Mouse (Mus musculus) heart, postnatal 10 days (tissue): ENCODE results near the gene Prl2c1. TPM values are rescaled to one million over a fixed set of nuclear protein-coding genes. Genes with fewer than 3 reads are reported as not detected.
"Not testable (repeated sequence)": the region's sequence is repeated elsewhere in the genome, so short reads cannot be mapped to it uniquely, and the experiment has no call there.

Source experiments
- DNase-seq, 2 experiments: peaks; one replicate each; pipeline ENCODE4 v3.0.0; 2021
- intact Hi-C: fragments of 180-260 bp; cut with DNase I; formaldehyde crosslinking; loops from one replicate; pipeline ENCODE4 v1.15.1; 2025
- total RNA-seq, 2 experiments: library from RNA; stranded (reverse); gene quantifications; 2 replicates each; pipeline ENCODE4 v1.2.3; 2021

Prl2c1 gene
- total RNA-seq: not detected

DNA sequence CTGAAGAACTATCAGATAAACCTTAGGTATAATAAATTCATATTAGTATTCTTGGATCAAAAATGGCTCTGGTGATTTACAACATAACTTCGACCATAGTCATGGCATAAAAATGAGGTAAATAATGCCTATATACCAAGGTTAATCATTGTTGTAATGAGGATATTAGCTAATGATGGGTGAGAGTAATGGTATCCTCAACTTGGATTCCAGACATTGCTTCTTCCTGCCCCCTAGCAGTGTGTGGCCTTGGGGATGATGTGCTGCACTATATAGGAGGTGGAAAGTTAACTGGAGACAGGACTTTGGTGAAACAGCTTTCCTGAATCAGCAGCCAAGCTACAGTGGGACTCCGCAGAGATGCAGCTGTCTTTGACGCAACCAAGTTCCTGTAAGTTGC lies at the start of gene Prl2c1:
TSS of gene Prl2c1 (plus strand) at position 301 of the 400 bp plus-strand sequence.
- no peak for DNase-seq
- intact Hi-C loops: no loop called here

GRCm38 (mm10) chr13:27801354-27801753 lies 47.8 kb upstream of the Prl2c1 start, which contains the start of gene Prl2a1:
Gene Prl2a1 (plus strand): TSS chr13:27801654.
- no peak for DNase-seq
- intact Hi-C loops: no loop called here

GRCm38 (mm10) chr13:27802765-27803164 lies 46.4 kb upstream of the Prl2c1 start:
- intact Hi-C loops: no loop called here
- no peak for DNase-seq

DNA sequence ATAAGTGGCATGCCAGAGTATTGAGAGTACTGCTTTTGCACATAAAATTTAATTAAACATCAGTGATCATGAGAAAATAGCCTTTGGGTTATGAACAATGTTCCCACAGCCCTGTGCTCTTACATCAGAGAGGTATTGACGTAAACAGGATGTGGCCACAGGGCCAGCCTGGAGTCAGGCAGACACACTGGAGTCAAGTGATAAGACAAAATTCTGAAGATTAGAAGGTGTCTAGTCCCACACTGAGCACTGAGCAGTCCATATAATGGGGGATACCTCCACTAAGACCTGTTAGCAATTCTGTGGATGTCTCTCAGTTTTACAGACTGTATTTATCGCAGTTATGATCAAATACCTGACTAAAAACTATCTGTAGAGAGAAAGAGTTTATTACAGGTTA lies 55.1 kb downstream of the Prl2c1 start:
- DNase-seq, intact Hi-C loops: not testable (repeated sequence)

Other genes starting within 250 kb of the Prl2c1 start
- not detected for gene Prl7b1, start 238.8 kb upstream of the Prl2c1 start, total RNA-seq
- gene Prl7a1, start 206.8 kb upstream of the Prl2c1 start, total RNA-seq: not detected
- gene Prl7a2, start 181.3 kb upstream of the Prl2c1 start, total RNA-seq: not detected
- gene Prl7d1, start 132.6 kb upstream of the Prl2c1 start, total RNA-seq: not detected
- gene Prl7c1, start 68.5 kb upstream of the Prl2c1 start, total RNA-seq: not detected
- gene Prl2a1, start 47.7 kb upstream of the Prl2c1 start, total RNA-seq: not detected
- not detected for gene Prl4a1, start 166.9 kb downstream of the Prl2c1 start, total RNA-seq